Mouse (Mus musculus) lung, postnatal 0 days (tissue): ENCODE data around the gene Zbtb42. TPM values are rescaled to one million over a fixed set of nuclear protein-coding genes. Genes with fewer than 3 reads are reported as not detected.
A peak's percentile ranks its signal among the peaks of the same experiment; 100 is the strongest.

ENCODE experiments used
- ATAC-seq: fragments of 200-750 bp; cut with Nextera tagmentation; 2 replicates; pipeline ENCODE4 v1.8.0; 2017; ENCODE audit warnings: moderate library complexity
- DNase-seq: peaks from one replicate; pipeline ENCODE4 v3.0.0-alpha.2; 2016; ENCODE audit warnings: low spot score
- H3K27ac ChIP-seq: fragments of 300-500 bp; sonication (generic); 2 replicates; pipeline ENCODE4 v1.5.1; 2014; ENCODE audit warnings: antibody characterized with exemption, mild to moderate bottlenecking, low read length, mixed read lengths
- H3K27me3 ChIP-seq: fragments of 300-500 bp; sonication (generic); replicated peaks from 2 replicates; pipeline ENCODE4 v1.6.1; 2014; ENCODE audit warnings: low read length, mixed read lengths; ENCODE audit not compliant: insufficient read depth
- H3K36me3 ChIP-seq: fragments of 300-500 bp; sonication (generic); 2 replicates; pipeline ENCODE4 v1.6.1; 2014; ENCODE audit warnings: low read length, mixed read lengths; ENCODE audit not compliant: insufficient read depth
- H3K4me1 ChIP-seq: fragments of 300-500 bp; sonication (generic); 2 replicates; pipeline ENCODE4 v1.6.1; 2014; ENCODE audit warnings: antibody characterized with exemption, low read depth, low read length, mixed read lengths; ENCODE audit not compliant: insufficient read depth
- H3K4me2 ChIP-seq: fragments of 300-500 bp; sonication (generic); replicated peaks from 2 replicates; pipeline ENCODE4 v1.6.1; 2014; ENCODE audit warnings: low read depth, mild to moderate bottlenecking, low read length, moderate library complexity, mixed read lengths
- H3K4me3 ChIP-seq: fragments of 300-500 bp; sonication (generic); 2 replicates; pipeline ENCODE4 v1.5.1; 2014; ENCODE audit warnings: low read depth, low read length
- H3K9ac ChIP-seq: fragments of 300-500 bp; sonication (generic); replicated peaks from 2 replicates; pipeline ENCODE4 v1.6.1; 2014; ENCODE audit warnings: low read depth, mild to moderate bottlenecking
- H3K9me3 ChIP-seq: fragments of 300-500 bp; sonication (generic); 2 replicates; pipeline ENCODE4 v1.6.1; 2016; ENCODE audit warnings: low read length, mixed read lengths
- CTCF ChIP-seq: IDR thresholded peaks from 2 replicates; pipeline ENCODE4 v1.5.1; 2016; ENCODE audit warnings: antibody characterized with exemption, mild to moderate bottlenecking
- EP300 ChIP-seq: IDR thresholded peaks from 2 replicates; pipeline ENCODE4 v1.6.1; 2016; ENCODE audit warnings: antibody characterized with exemption, mild to moderate bottlenecking, control low read depth
- WGBS: fragments of 180-500 bp; shearing (Covaris S2); extraction: QIAGEN DNeasy Blood & Tissue Kit; methylation state at CpG from one replicate; pipeline ENCODE4 v1.1.7; 2014; 5-methylcytosine and 5-hydroxymethylcytosine counted together
- polyA plus RNA-seq: library from polyadenylated mRNA; unstranded; fragments of >200 nt; fragmentation: Nextera tagmentation; extraction: Ambion mirVana; gene quantifications from 2 replicates; pipeline ENCODE4 v1.2.1, GENCODE M21; 2015

The Zbtb42 gene
- polyA plus RNA-seq, 1 experiment from 2014 or later = 14.0 TPM

DNA sequence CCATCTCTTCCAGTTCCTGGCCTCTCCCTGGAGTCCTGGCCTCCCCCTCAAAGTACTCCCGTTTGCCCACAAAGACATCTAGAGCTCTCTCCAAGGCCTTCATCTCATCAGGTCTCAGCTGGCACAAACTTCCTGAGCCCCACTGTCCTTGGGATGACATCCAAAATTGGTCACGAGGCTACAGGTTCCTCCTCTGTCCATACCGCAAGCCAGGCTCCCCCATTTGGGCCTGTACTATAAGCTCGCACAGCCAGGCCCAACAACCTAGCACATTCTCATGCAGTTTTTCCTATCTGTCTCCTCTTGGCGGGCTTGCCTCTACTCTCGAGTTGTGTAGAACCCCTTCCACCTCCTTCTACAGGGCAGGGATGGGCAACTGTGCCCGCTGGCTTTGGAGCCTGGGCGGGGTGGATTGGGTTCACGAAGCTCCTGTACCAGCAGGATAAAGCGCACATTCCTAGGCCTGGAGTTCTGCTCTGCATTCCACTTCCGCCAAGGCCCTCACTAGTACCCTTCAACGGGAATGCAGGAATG, 42.3 kb downstream of the Zbtb42 start:
- Histone ChIP-seq H3K36me3 (no peaks in the 10 kb centered on the region), H3K4me3 (no peak overlapping the region), H3K27ac (peak overlapping the region; percentile 97), H3K4me1 (no peaks in the 10 kb centered on the region), H3K4me2 (peak overlapping the region; percentile 97; the same call in 1 of the 2 replicates), H3K9me3 (no peaks in the 10 kb centered on the region), H3K9ac (no peak overlapping the region), H3K27me3 (no peaks in the 10 kb centered on the region)
- ATAC-seq (no peak), DNase-seq (no peak)
- 36% methylated on average over 12 of the region's 12 CpGs for WGBS
- TF ChIP-seq EP300 = peak; percentile 83
- no peak for TF ChIP-seq CTCF

- peak; percentile 81 for ATAC-seq
- H3K9ac ChIP-seq = peak overlapping the region; percentile 75
- TF ChIP-seq EP300 (no peak), CTCF (peak; percentile 37)
- WGBS = 4% methylated on average over 46 of the region's 69 CpGs
- H3K27ac ChIP-seq = peak overlapping the region; percentile 97
- H3K9me3 ChIP-seq = no peaks in the 10 kb centered on the region
- H3K4me3 ChIP-seq = peak overlapping the region; percentile 77
- H3K36me3 ChIP-seq = no peaks in the 10 kb centered on the region
- peak; percentile 94 for DNase-seq
- no peaks in the 10 kb centered on the region for H3K4me1 ChIP-seq
- no peaks in the 10 kb centered on the region for H3K27me3 ChIP-seq
- peak overlapping the region; percentile 97 for H3K4me2 ChIP-seq
Measured at GRCm38 (mm10) chr12:112721424-112722239, 43.0 kb downstream of the Zbtb42 start.

DNA sequence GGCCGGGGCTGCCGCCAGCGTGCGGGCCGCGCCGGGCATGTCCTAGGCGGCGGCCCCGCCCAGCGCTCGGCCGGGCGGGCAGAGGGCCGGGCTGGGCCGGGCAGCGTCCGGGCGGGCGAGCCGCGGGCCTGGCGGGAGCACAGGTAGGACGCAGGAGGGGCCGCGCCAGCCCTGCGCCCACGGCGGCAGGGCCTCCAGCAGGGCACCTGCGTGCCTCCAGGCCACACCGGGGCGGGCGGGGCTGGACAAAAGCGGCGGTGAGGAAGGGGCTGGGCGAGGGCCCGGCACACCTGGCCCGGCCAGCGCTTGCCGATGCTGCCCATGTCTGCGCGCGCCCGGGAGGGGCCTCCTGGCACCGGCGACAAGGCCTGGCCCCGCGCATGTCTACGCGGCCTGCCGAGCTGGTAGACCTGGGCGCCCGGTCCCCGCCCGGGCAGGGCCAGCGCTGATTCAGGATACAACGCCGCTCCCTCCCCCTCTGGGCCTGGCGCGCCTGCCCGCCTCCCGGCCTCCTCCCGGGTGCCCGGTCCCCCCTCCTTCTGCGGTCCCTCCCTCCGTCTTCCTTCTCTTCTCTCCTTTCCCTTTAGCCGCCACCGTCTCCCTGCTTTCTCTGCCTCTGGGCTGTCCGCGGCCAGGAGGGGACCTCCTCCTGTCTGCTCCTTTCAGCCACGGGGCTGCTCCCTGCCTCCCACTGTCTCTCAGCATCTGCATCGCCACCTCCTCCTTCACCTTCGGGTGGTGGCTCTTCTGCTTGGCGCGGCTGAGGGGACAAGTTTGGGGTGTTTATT, 43.8 kb downstream of the Zbtb42 start:
- TF ChIP-seq EP300 (no peak), CTCF (no peak)
- ATAC-seq = peak; percentile 54

GRCm38 (mm10) chr12:112723028-112723330, 44.4 kb downstream of the Zbtb42 start:
- no peaks in the 10 kb centered on the region for H3K36me3 ChIP-seq
- ATAC-seq (no peak), DNase-seq (no peak)
- no peaks in the 10 kb centered on the region for H3K9me3 ChIP-seq
- H3K4me2 ChIP-seq = peak overlapping the region; percentile 97
- peak overlapping the region; percentile 75 for H3K9ac ChIP-seq
- 5% methylated on average over 4 of the region's 5 CpGs for WGBS
- H3K4me1 ChIP-seq = no peaks in the 10 kb centered on the region
- H3K27ac ChIP-seq = peak overlapping the region; percentile 97
- H3K27me3 ChIP-seq = no peaks in the 10 kb centered on the region
- TF ChIP-seq CTCF (no peak), EP300 (no peak)
- H3K4me3 ChIP-seq = peak overlapping the region; percentile 77

More for the DNA sequence above, 43.8 kb downstream of the Zbtb42 start:
- Histone ChIP-seq H3K27me3 (no peaks in the 10 kb centered on the region), H3K36me3 (no peaks in the 10 kb centered on the region), H3K4me1 (no peaks in the 10 kb centered on the region), H3K9me3 (no peaks in the 10 kb centered on the region), H3K27ac (peak overlapping the region; percentile 97), H3K9ac (peak overlapping the region; percentile 75), H3K4me3 (peak overlapping the region; percentile 77), H3K4me2 (peak overlapping the region; percentile 97)
- WGBS = 2% methylated on average over 37 of the region's 75 CpGs
- DNase-seq = peak; percentile 80

GRCm38 (mm10) chr12:112723445-112723844, 44.8 kb downstream of the Zbtb42 start:
- peak overlapping the region; percentile 77; the same call in 1 of the 2 replicates for H3K4me3 ChIP-seq
- H3K4me2 ChIP-seq = peak overlapping the region; percentile 97; the same call in 1 of the 2 replicates
- no peaks in the 10 kb centered on the region for H3K4me1 ChIP-seq
- no peaks in the 10 kb centered on the region for H3K36me3 ChIP-seq
- H3K9me3 ChIP-seq = no peaks in the 10 kb centered on the region
- 73% methylated on average over 6 of the region's 6 CpGs for WGBS
- H3K9ac ChIP-seq = no peak overlapping the region
- peak overlapping the region; percentile 35; the same call in 1 of the 2 replicates for H3K27ac ChIP-seq
- no peak for ATAC-seq
- H3K27me3 ChIP-seq = no peaks in the 10 kb centered on the region
- no peak for DNase-seq
- TF ChIP-seq EP300 = no peak
- TF ChIP-seq CTCF = no peak
